Mouse (Mus musculus) kidney, postnatal 10 days (tissue): ENCODE results near the gene Vgll4.

Source experiments
- DNase-seq: peaks from one replicate; pipeline ENCODE4 v3.0.0; 2021; ENCODE audit warnings: mixed read lengths

Vgll4 gene

GRCm38 (mm10) chr6:114970895-114971294 is 1.1 kb upstream of the Vgll4 start:
- DNase-seq, result no peak

GRCm38 (mm10) chr6:114970386-114970785 is 592 bp upstream of the Vgll4 start:
- DNase-seq, result no peak

GRCm38 (mm10) chr6:114968361-114969212 is 1.2 kb downstream of the Vgll4 start:
- peak; percentile 94 for DNase-seq

- no peak for DNase-seq
Observed at GRCm38 (mm10) chr6:114967623-114968022, 2.2 kb downstream of the Vgll4 start.

GRCm38 (mm10) chr6:114966396-114967154 is 3.2 kb downstream of the Vgll4 start:
- no peak for DNase-seq

- no peak for DNase-seq
Observed at GRCm38 (mm10) chr6:114965802-114966201, 4.0 kb downstream of the Vgll4 start.

- no peak for DNase-seq
Observed at GRCm38 (mm10) chr6:114965396-114965795, 4.4 kb downstream of the Vgll4 start.

- peak; percentile 18 for DNase-seq
Observed at GRCm38 (mm10) chr6:114964235-114964634, 5.6 kb downstream of the Vgll4 start.

- DNase-seq, result no peak
Observed at GRCm38 (mm10) chr6:114963636-114964035, 6.2 kb downstream of the Vgll4 start.

- DNase-seq, result peak; percentile 18
Observed at GRCm38 (mm10) chr6:114961276-114962068, 8.3 kb downstream of the Vgll4 start.

- no peak for DNase-seq
Observed at GRCm38 (mm10) chr6:114959012-114959398, 10.8 kb downstream of the Vgll4 start.

GRCm38 (mm10) chr6:114958249-114959011 is 11.4 kb downstream of the Vgll4 start:
- DNase-seq, result no peak

GRCm38 (mm10) chr6:114957756-114958155 is 12.0 kb downstream of the Vgll4 start:
- DNase-seq, result no peak

GRCm38 (mm10) chr6:114954496-114954895 is 15.3 kb downstream of the Vgll4 start:
- DNase-seq, result no peak

- DNase-seq, result no peak
Observed at GRCm38 (mm10) chr6:114953601-114954000, 16.2 kb downstream of the Vgll4 start.

- DNase-seq, result no peak
Observed at GRCm38 (mm10) chr6:114952356-114952755, 17.4 kb downstream of the Vgll4 start.

- DNase-seq, result no peak
Observed at GRCm38 (mm10) chr6:114944456-114945438, 25.0 kb downstream of the Vgll4 start.

- peak; percentile 82 for DNase-seq
Observed at GRCm38 (mm10) chr6:114941201-114941849, 28.5 kb downstream of the Vgll4 start.

GRCm38 (mm10) chr6:114939666-114940065 is 30.1 kb downstream of the Vgll4 start:
- no peak for DNase-seq

- no peak for DNase-seq
Observed at GRCm38 (mm10) chr6:114936941-114937313, 32.9 kb downstream of the Vgll4 start.
